Mouse (Mus musculus): ENCODE data around the gene Pim3.
A peak's percentile ranks its signal among the peaks of the same experiment; 100 is the strongest.

Gene Pim3

DNA sequence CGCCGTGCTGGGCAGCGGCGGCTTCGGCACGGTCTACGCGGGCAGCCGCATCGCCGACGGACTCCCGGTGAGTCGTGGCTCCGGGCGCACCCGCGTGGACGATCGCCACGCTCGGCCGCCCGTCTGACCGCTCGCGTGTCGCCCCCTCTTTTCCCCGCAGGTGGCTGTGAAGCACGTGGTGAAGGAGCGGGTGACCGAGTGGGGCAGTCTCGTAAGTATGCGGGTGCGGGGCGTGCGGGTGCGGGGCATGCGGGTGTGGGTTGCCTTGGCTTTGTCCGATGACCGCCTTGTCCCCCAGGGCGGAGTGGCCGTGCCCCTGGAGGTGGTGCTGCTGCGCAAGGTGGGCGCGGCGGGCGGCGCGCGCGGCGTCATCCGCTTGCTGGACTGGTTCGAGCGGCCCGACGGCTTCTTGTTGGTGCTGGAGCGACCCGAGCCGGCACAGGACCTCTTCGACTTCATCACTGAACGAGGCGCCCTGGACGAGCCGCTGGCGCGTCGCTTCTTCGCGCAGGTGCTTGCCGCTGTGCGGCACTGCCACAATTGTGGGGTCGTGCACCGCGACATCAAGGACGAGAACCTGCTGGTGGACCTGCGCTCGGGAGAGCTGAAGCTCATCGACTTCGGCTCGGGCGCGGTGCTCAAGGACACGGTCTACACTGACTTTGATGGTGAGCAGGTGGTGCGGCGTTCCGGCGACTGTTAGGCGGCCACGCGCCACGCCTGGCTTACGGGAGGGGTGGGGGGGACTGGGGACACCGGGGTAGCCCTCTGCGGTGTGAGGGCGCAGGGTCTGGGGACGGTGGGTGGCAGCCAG lies 1.1 kb downstream of the Pim3 start:
- TF ChIP-seq GATA4 (IDR thresholded peaks at IDR 0.05; ENCODE audit: insufficient replicate concordance, low read length) = no peak

GRCm38 (mm10) chr15:88863695-88864231 lies 1.8 kb downstream of the Pim3 start:
- peak; percentile 22; the same call in 1 of the 2 replicates for TF ChIP-seq GATA4 (IDR thresholded peaks at IDR 0.05; ENCODE audit: insufficient replicate concordance, low read length)

GRCm38 (mm10) chr15:88864270-88865030 lies 2.5 kb downstream of the Pim3 start:
- TF ChIP-seq GATA4 (IDR thresholded peaks at IDR 0.05; ENCODE audit: insufficient replicate concordance, low read length) = no peak

DNA sequence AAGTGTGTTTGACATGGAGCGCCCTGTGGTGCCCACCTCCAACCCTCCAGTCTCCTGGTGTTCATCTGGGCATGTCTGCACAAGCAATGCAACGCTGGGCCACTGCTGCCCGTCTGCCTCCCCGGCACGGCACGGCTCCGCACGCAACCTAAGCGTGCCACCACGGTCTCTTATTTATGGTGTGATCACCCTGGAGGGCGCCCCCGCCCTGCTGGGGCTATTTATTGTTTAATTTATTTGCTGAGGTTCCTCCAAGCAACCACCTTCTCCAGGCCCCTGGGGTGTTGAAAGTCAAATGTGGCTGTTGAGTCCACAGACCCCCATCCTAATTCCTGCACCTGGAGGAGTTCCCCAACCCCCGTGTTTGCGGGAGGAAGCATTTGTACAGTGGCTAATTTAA lies 3.1 kb downstream of the Pim3 start:
- TF ChIP-seq GATA4 (IDR thresholded peaks at IDR 0.05; ENCODE audit: insufficient replicate concordance, low read length) = no peak

DNA sequence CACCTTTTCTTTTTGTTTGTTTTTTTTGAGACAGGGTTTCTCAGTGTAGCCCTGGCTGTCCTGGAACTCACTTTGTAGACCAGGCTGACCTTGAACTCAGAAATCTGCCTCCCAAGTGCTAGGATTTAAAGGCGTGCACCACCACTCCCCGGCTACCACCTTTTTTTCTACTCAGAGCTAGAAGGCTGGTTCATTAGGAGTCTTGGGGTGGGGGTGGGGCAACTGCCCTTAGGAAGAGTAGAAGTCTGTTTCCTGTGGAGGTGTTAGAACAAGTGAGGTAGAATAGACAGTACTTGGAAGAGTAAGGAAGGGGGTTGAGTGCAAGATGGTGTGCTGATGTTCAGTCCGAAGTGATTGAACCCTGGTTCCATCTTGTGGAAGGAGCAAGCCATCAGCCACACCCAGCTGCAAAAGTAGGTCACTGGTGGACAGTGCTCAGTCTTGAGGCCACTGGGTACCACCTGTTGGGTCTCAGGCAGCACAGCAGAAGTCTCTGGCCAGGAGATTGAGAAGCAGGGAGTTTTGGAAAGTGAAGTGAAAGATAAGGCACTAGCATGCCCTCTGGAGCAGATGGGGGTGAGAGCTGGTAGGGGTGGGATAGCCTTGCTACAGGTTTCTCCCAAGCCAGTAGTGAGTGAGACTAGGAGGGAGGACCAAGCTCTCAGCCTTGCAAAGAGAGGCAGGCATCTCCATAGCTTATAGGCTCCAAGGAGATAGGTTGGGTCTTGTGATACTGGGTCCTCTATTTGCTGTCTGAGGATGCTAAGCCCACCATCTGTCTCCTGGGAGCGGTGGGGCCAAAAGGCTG lies 4.1 kb downstream of the Pim3 start:
- no peak for TF ChIP-seq GATA4 (IDR thresholded peaks at IDR 0.05; ENCODE audit: insufficient replicate concordance, low read length)

DNA sequence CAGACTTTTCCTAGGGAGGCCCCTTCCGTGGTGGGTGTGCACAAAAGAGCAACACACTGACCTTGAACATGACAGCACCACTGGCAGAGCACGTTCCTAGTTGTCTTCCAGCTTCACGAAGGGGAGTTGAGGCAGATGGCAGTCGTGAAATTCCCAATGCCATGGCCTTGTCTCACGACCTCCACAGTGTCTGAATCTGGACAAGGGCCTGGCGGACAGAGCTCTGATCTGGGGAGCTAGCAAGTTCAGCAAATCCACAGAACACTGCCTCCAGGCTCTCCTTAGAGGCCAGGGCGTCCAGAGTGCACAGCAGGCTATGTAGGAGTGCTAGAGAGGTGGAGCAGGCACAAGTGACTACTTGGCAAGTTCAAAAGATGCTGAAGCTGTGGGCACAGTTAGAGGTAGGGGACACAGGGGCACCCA lies 5.0 kb downstream of the Pim3 start:
- no peak for TF ChIP-seq GATA4 (IDR thresholded peaks at IDR 0.05; ENCODE audit: insufficient replicate concordance, low read length)

DNA sequence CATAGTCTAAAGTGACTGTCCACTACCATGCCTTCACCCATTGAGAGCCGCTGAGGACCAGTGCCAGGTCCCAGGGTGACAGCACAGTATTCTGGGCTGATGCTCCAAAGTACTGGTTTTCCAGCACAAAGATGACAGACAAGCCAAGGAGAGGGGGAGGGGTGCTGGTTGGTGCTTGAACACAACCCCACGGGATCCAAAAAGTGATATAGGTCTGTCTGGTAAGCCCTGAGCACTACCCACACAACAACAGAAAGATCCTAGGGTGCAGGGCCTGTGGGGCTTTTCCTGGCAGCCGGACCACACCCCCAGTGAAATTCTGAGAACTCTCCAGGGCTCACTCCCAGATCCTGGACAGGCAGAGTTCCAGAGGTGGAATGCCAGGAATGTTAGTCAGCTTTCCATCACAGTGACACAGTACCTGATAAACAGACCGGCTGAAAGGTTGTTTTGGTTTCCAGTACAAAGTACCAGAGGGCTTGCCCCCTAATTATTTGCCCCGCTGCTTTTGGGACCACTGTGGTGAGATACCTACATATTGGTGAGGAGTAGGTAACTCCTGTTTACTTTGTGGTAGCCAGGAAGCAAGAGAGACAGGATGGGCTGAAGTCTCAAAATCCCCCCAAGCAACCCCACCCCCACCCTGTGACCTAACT lies 5.5 kb downstream of the Pim3 start:
- peak; percentile 32; the same call in 1 of the 2 replicates for TF ChIP-seq GATA4 (IDR thresholded peaks at IDR 0.05; ENCODE audit: insufficient replicate concordance, low read length)

GRCm38 (mm10) chr15:88868024-88868742 lies 6.2 kb downstream of the Pim3 start:
- TF ChIP-seq GATA4 (IDR thresholded peaks at IDR 0.05; ENCODE audit: insufficient replicate concordance, low read length) = peak; percentile 34; the same call in 1 of the 2 replicates

GRCm38 (mm10) chr15:88870418-88871185 lies 8.6 kb downstream of the Pim3 start:
- no peak for TF ChIP-seq GATA4 (IDR thresholded peaks at IDR 0.05; ENCODE audit: insufficient replicate concordance, low read length)

GRCm38 (mm10) chr15:88874061-88874460 lies 12.1 kb downstream of the Pim3 start:
- no peak for TF ChIP-seq GATA4 (IDR thresholded peaks at IDR 0.05; ENCODE audit: insufficient replicate concordance, low read length)

- TF ChIP-seq GATA4 (IDR thresholded peaks at IDR 0.05; ENCODE audit: insufficient replicate concordance, low read length) = no peak
Measured at GRCm38 (mm10) chr15:88874477-88874876, 12.5 kb downstream of the Pim3 start.

DNA sequence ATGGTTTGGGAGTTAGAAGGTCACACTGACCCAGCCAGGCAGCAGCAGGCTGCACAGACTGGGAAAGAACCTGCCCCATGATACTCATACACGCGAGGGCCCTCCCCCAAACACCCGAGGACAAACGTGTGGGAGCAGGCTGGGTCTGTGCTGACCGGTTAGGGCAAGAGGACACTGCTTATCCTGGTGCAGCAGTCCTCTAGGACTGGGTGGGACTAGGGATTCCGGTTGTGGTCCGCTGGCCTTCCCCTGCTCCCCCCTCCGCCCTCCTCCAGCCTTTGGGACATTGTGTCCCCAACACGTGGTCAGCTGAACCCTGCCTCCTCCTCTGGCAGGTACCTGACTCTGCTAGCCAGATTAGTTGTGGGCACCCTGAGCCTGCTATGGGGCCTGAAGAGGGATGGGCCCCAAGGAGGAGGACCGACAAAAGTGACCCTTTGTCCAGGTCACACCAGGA lies 13.7 kb downstream of the Pim3 start:
- TF ChIP-seq GATA4 (IDR thresholded peaks at IDR 0.05; ENCODE audit: insufficient replicate concordance, low read length) = peak; percentile 71; the same call in 1 of the 2 replicates

Measured in liver, adult (tissue).